Mouse (Mus musculus) testis, postnatal 10 days (tissue): ENCODE data around the gene Ddx27.
"Not testable (repeated sequence)": the region's sequence is repeated elsewhere in the genome, so short reads cannot be mapped to it uniquely, and the experiment has no call there.

Experiments used
- DNase-seq: peaks from one replicate; pipeline ENCODE4 v3.0.0; 2021; ENCODE audit warnings: low spot score

Ddx27 gene

GRCm38 (mm10) chr2:167014702-167015381, at the start of gene Ddx27:
TSS of gene Ddx27 (plus strand) at chr2:167015193.
- DNase-seq: peak; percentile 96

GRCm38 (mm10) chr2:166973153-166973552, 41.8 kb upstream of the Ddx27 start:
- no peak for DNase-seq

- no peak for DNase-seq
Observed at GRCm38 (mm10) chr2:166974177-166974872, 40.7 kb upstream of the Ddx27 start.

GRCm38 (mm10) chr2:166976356-166976755, 38.6 kb upstream of the Ddx27 start:
- no peak for DNase-seq

GRCm38 (mm10) chr2:166977490-166977889, 37.5 kb upstream of the Ddx27 start:
- DNase-seq: no peak

- DNase-seq: no peak
Observed at GRCm38 (mm10) chr2:166980161-166980560, 34.8 kb upstream of the Ddx27 start.

- no peak for DNase-seq
Observed at GRCm38 (mm10) chr2:166983351-166983894, 31.6 kb upstream of the Ddx27 start.

GRCm38 (mm10) chr2:166990861-166991260, 24.1 kb upstream of the Ddx27 start:
- DNase-seq: no peak

GRCm38 (mm10) chr2:166991945-166992344, 23.0 kb upstream of the Ddx27 start:
- DNase-seq: no peak

GRCm38 (mm10) chr2:166995021-166995795, 19.8 kb upstream of the Ddx27 start:
- no peak for DNase-seq

GRCm38 (mm10) chr2:166995796-166996532, 19.0 kb upstream of the Ddx27 start, which contains the start of gene Stau1:
TSS of gene Stau1 (minus strand) at chr2:166996299.
- DNase-seq: peak; percentile 96

- no peak for DNase-seq
Observed at GRCm38 (mm10) chr2:166996533-166996894, 18.5 kb upstream of the Ddx27 start.

GRCm38 (mm10) chr2:167001486-167001885, 13.5 kb upstream of the Ddx27 start:
- no peak for DNase-seq

- peak; percentile 68 for DNase-seq
Observed at GRCm38 (mm10) chr2:167004099-167004854, 10.7 kb upstream of the Ddx27 start.

- no peak for DNase-seq
Observed at GRCm38 (mm10) chr2:167006355-167006754, 8.6 kb upstream of the Ddx27 start.

GRCm38 (mm10) chr2:167007001-167007491, 7.9 kb upstream of the Ddx27 start:
- DNase-seq: no peak

GRCm38 (mm10) chr2:167007565-167007964, 7.4 kb upstream of the Ddx27 start:
- DNase-seq: not testable (repeated sequence)

- DNase-seq: no peak
Observed at GRCm38 (mm10) chr2:167009483-167009882, 5.5 kb upstream of the Ddx27 start.

GRCm38 (mm10) chr2:167010546-167010945, 4.4 kb upstream of the Ddx27 start:
- no peak for DNase-seq

- DNase-seq: no peak
Observed at GRCm38 (mm10) chr2:167015382-167015718, 357 bp downstream of the Ddx27 start.

- no peak for DNase-seq
Observed at GRCm38 (mm10) chr2:167019396-167019795, 4.4 kb downstream of the Ddx27 start.
